Mouse (Mus musculus) embryo, embryonic 11.5 days (tissue): ENCODE measurements around the gene Grip1.

ENCODE experiments used
- DNase-seq: peaks from one replicate; pipeline ENCODE4 v3.0.0-alpha.2; 2012; ENCODE audit warnings: low read depth, low spot score

Gene Grip1

DNA sequence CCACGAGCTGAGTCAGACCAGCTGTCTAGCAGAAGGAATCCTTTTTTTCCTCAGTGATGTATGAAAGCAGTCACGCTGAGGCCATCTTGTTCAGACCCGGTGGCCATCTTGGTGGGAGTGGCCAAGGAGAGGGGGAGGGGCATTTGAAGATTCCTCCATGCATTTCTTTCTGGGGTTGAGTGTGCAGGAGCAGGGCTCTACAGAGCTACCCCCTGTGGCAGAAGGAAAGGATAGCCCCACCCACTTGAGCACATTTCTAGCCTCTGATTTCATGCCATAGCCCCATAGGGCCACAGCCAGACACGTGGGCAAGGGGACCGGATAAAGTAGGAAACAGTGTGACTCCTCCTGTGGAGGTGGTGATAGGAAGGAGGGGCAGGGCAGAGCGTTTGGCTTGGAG is 481.6 kb downstream of the Grip1 start:
- no peak for DNase-seq

DNA sequence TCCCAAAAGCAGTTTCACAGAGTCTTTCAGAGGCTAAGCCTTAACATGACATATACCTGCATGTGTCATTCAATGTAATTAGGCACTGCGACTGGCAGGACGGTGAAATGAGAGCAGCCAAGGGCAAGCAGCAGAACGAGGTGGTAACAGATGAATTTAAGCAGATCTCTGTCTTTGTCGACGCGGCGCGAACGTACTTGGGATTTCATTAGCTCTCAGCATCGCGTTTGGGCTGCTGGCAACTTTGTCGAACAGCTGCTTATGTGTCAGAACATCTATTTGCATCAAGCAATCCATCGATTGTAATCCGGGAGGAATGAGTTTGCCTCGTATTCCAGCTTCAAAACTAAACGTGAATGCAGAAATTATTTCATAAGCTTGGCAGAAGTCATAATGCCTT is 483.9 kb downstream of the Grip1 start:
- no peak for DNase-seq

DNA sequence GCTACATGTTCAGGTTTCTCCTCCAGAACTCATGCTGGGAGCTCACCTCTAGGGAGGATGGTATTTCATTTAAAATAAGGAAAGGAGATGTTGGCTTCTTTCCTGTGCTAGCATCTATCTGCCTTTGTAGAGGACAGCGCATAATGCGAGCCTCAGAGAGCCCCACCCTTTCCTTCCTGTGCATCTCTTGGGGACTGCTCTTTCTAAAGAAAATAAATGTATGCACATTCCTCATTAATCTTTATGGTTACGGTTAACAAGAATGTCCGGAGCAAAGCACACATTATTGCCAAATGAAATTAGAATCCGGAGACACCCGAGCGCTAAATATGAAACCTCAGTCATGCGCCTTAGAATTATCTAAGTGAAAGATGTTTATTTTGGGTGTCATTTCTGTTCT is 490.3 kb downstream of the Grip1 start:
- no peak for DNase-seq

DNA sequence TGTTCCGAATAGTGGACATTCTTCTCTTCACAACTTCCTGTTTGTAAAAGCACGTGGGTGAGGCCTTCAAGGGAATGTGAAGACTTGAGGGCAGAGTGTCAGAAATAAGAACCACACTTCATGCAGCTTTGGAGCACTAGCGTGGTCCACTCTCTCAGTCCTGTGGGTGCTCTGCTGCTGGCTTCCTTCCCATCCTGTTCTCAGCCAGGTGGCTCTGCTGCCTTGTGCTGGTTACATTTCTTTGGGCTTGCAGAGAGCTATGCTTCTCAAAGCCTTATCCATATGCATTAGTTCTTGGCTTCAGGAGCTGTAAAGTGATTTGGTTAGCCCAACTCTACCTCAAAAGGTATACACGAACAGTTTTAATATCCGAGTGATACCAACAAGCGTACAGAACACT is 497.8 kb downstream of the Grip1 start:
- no peak for DNase-seq

DNA sequence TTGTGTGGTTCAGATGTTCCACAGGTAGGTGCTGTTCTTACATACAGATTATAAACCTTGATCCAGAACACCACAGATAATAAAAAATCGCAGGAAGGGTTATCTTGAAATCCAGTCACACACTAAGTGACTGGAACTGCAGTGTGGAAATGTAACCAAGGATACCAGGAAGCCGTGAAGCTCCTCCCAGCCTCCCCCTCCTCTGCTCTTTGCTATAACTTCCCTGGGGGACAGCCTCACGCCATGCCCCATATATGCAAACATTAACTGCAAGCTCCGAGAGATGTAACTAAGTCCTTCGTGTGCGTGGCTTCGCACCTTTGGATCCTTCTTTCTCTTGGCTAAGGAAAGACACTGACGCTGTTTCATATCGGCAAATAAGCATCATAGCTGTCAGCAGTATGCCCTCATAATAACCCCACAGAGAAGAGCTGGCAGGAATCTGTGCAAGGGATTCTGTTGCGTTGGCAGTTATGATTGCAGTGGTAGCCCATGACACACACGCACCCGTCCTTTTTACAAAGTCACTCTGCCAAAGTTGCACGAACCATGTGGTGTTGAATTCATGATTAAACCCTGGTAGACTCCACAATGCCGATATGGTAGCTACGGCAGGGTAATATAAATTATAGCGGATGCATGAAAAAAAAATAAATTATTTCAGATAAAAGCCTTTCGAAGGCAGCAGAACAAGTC is 503.8 kb downstream of the Grip1 start:
- DNase-seq = no peak

DNA sequence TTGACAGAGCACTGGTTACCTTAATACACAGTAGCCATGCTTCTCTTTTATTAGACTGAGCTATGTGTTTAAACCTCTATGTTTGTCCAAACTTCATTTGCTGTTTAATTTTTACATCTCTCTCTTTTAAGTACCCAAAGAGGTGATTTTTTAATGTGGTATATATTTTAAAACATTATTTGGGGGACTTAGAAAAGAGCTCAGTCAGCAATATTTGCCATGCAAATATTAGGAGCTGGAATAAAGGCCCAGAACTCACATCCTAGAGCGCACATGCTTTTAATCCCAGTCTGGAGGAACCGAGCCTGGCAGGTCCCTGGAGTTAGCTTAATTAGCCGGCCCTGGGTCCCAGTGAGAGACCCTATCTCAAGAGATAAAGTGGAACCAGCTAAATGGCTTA is 507.3 kb downstream of the Grip1 start:
- DNase-seq = no peak

DNA sequence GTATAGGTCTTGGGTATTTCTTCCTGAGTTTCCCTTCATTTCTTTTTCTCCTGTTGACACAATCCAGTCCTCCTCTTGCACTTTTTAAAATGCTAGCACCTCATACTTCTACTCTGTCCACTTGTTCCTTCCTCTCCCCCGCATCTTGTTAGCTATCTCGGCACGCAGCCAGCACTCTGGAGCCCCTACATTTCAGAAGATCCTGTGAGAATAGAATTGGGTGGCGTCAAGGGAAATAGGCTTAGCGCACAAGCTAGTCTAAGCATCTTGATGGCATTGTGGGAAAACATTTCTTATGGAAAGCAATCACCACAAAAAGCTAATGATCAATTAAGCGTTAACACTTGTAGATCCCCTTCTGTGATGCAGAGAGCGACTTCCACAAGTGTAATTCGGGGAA is 512.7 kb downstream of the Grip1 start:
- DNase-seq = no peak

DNA sequence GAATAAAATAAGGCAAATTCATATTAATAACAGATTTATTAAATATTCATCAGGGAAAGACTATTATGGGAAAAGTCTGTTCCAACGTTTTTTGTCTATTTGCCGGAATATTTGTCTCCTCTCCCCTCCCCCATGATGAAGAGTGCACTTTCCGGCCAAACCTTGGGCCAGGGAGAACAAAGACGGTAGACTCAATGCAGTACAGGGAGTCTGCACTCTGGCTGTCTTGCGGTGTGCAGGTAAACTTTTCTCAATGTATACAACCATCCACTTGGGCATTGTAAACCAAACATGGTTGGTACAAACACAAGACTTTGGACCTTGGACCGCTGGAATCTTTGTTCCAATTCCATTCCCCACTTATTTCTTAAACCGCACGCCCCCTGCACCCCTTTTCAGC is 525.8 kb downstream of the Grip1 start:
- DNase-seq = no peak

DNA sequence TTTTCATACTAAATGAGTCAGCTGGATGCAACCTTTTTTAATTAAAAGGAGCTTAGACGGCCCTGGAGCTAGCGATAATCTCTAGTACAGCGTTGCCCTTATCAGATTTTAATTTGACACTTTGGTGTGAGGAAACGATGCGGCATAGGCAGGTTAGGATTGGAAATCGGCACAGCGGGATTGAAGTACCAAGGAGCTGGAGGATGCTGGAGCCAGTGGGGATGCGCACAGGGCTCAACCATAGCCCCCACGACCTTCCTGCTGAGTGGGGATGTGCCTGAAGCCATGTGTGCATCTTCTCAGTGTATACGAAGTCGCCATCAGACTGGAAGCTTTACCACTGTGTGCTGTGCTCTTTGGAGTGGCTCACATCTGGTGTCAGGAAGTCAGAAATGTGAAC is 526.4 kb downstream of the Grip1 start:
- no peak for DNase-seq

DNA sequence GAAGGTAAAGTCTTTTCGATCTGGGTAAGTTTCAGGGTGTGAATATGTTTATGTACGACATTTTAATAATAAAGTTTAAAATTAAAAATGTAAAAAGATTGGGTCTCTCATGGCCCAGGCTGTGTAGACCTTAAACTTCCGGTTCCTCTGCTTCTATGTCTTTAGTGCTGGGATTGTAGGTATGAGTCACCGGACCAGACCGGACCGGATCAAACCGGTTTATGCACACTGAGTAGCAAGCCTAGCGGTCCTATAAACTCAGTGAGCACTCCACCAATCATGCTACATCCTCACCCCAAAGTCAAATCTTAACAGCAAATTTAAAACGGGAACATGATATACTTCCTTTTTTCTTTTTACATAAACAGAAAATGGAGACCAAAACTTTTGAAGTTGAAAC is 530.7 kb downstream of the Grip1 start:
- DNase-seq = peak; percentile 7

DNA sequence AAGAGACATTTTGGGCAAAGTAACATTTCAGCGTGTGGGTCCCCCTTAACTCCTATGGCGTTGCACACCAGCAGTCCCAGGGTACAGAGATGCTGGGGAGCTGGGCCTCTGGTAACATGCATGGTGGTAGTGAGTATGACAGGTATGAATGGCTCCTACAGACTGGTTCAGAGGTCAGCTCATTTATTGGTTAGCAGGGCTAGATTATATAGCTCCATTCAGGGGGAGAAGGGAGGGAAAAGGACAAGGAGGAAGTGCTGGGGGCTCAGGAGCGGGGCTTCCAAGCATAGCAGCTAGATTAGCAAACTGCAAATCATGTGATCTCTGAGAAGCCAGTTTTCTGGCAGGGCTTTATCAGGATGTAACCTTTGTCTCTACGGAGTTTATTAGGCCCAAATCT is 544.8 kb downstream of the Grip1 start:
- DNase-seq = no peak

DNA sequence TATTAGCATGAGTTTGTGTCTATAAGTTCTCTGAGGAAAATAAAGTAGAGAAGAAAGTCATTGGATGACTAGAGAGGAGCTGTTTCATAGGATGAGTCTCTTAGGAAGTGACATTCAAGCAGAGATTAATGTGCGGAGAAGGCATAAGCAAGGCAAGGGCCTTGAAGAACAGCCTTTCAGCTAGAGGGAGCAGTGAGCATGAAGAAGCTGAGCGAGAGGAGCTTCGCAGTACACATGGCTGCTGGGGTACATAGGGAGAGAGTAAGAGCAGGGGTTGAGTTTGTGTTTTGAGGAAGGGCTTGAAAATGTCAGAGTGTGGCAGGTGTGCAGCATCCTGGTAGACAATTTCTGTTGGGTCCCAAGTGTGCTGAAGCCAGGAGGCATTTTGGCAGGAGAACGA is 548.5 kb downstream of the Grip1 start:
- DNase-seq = no peak

DNA sequence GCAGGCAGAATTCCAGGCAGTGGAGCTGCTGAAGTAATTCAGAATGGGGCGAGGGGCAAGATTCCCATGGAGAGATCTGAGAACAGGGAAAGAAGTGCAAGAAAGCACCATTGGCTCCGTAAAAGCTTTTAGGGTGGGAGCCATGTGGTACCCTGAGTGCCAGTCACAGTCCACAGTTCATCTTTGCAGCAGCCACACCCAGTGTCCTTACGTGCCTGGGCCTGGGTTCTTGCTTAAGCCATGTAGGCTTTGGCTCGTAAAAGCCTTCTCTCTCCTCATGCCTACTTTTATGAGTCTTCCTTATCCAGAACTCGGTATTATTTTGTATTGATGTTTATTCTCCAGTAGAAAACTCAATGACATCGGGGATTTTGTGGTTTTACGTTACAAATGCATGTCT is 550.5 kb downstream of the Grip1 start:
- DNase-seq = no peak

DNA sequence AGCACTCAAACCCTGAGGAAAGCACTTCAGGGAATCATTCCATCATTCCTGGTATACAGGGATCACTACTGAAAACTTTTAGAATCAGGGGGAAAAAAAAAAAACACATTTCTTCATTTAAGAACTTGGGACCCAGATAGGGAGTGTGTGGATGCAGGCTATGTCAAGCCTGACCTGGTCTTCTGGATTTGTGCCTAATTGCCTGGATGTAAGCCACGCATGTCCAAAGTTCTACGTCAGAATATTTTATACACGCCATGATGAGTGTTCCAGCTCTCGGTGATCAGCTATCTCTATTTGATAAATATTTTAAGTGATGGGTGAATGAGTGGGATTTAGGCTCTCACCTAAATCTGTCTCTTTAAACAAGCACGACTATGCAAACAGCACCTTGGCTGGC is 552.0 kb downstream of the Grip1 start:
- no peak for DNase-seq

DNA sequence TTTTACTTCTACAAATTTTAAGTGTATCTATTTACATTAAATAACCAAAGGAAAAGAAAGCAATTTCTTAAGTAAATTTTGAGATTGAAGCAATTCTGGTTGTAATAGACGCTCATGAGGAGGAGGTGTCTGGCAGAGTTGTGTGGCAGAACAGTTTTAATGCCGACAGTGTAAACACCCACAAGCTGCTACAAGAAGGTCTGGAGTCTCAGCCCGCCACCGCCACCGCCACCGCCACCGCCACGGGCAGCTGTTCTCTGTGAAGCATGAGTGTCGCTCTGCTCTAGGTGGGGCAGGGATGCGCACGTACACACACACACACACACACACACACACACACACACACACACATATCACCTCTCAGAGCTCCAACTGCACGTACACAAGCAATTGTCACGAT is 558.7 kb downstream of the Grip1 start:
- no peak for DNase-seq

DNA sequence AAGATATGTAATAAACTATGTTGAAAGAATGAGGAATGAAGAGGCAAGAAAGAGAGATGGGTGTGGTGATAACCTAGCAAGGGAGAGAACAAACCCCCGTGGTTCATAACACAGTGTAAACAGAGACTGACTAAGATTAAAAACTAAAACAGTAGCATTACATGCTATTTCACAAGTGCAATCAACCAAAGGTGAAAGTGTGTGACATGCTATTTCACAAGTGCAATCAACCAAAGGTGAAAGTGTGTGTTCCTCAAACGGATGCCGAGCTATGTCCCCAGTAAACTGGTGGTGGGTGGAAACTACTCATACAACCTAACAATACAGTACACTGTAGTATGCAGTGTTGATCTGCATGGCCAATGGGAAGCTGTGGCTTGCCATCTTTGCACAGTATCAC is 561.5 kb downstream of the Grip1 start:
- no peak for DNase-seq

DNA sequence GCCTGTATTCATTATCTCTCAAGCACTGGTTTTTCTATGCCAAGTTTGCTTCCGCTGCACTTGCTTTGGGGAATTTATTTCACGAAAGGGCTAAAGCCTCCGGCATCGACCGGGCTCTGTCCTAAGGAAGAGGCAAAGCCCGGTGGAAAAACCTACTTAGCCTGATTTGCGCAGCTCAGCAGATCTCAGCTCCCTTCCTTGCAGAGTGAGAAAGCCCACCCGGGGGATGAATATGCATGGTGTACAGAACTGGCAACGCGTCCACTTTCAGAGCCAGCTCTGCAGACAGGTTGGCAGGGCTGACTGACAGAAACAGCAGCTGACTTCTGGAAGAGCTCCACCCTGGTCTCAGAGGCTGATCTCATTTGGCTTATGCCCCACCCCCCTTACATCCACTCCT is 572.8 kb downstream of the Grip1 start:
- DNase-seq = no peak

DNA sequence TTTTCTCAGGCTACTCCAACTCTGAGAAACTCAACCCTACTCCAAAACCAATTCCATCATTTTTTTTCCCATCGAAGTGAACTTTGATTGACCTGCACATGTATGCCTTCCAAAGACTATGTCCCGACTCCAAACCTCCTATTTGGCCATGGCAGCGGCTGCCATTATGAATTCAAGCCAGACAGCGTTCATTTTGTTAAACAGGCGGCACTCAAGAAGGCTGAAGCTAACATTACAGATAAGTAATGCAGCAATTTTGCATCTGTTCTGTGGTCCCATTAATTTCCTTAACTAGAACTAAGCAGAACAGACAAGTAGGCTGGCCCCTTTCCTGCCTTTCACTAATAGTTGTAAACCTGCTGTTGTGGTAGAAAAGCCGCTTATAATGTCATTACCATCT is 577.3 kb downstream of the Grip1 start:
- no peak for DNase-seq

DNA sequence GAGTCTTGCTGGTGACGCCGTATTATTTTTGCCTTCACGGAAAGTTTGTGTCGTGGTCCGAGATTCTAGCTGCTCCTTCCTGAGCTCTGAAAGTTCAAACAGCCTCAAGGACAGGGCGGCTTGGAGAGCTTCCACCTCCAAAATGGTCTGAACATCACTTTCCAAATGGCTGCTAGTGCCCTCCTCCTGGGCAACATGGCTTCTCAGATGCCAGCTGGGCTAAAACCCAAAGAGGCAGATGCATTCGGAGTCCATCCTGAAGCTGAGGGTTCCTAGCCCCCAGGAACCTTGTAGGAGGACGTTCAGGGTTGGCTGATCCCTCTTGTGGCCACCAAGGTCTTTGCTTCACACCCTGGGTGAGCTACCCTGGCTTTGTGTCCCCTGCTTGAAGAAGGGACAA is 577.7 kb downstream of the Grip1 start:
- no peak for DNase-seq

DNA sequence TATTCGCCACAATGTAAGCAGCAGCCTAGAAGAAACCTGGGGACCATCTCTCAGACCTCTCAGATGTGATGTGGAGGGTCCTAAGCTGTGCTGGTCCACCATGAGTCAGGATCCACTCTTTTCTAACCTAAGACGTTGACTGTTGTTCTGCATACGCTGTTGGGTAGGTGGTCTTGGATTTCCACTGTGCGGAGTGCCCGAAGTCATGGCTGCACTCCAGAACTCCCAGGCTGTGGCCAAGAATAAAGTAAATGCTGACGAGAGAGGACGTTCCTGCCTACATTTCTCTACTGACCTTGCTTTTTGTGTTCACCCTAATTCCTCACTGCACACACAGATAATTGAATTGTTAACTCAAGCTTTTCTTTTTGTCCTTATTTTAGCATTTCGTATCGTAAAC is 580.2 kb downstream of the Grip1 start:
- DNase-seq = no peak

DNA sequence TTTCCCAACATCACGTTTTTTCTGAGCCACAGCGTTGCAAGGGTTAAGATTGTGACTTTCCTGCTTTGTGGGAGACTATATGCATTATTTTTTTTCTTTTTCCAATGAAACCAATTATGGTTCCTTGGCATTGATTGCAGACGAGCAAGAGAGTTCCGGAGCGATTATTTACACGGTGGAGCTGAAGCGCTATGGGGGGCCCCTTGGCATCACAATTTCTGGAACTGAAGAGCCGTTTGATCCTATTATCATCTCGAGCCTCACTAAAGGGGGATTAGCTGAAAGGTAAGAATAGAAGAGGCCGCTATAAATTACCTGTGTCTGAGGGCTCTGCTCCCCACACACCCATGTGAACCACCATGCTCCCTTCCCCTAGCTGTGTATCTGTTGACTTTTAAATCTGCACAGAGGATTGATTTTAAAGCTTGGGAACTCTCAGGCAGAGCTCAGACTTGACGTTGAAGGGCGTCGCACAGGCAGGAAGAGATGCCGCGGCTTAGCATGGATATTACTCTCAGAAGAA is 581.6 kb downstream of the Grip1 start:
- no peak for DNase-seq

DNA sequence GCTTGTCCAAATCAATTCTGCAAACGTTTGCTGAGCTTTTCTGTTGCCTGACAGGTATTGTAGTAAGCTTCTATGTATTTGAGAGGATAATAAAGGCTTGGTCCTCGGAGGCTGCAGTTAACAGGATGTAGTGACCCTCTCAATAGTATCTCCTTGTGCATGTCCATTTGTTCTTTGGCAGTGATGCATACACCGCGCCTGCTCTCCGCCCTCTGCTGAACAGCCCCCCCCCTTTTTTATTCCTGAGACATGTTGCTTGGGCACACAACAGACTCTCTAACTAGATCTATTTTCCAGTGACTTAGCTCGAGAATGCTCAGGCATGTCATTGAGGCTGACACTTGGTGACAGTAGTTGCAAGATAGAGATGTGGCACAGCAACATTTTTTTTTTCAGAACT is 582.2 kb downstream of the Grip1 start:
- DNase-seq = no peak

DNA sequence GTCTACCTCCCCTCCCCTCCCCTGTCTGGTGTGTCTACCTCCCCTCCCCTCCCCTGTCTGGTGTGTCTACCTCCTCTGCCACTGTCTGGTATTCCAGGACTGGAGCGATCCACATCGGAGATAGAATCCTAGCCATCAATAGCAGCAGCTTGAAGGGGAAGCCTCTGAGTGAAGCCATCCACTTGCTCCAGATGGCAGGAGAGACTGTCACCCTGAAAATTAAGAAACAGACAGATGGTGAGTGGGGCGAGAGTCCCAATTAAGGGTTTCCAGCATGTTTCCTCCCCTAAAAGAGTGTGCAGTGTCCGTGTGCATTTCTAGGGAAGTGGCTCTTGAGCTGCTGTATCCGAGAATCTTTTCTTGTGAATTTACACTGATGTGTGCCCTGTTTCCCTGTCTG is 584.6 kb downstream of the Grip1 start:
- DNase-seq = no peak

DNA sequence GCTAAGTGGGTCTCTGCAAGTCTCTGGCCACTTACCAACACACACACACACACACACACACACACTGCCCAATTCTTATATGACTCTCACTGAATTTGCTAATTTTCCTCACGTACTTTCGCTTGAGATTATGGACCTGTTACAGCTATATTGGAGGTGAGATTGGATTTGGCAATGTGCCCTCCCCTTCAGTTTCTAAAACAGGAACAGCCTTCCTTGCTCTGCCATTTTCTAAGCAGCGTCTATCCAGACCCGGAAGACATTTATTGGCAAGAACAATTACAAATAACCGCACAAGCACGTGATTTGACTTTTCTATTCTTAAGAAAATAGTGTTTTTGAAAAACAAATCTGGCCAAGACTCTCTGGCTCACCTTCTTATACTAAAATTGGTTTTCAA is 590.6 kb downstream of the Grip1 start:
- DNase-seq = no peak
